Mouse (Mus musculus): ENCODE data around the gene Gm128. TPM values are rescaled to one million over a fixed set of nuclear protein-coding genes. Genes with fewer than 3 reads are reported as not detected.

Gene Gm128
- polyA plus RNA-seq, 1 experiment from 2014 or later = 0.16 TPM

- H3K27me3 ChIP-seq (ENCODE audit: control insufficient read depth, insufficient read depth, low read length) = no peaks in the 10 kb centered on the region
- H3K4me2 ChIP-seq (replicated peaks) = peak overlapping the region; percentile 80
- peaks cover 14% of the 10 kb centered on the region for H3K36me3 ChIP-seq (replicated peaks; ENCODE audit: control insufficient read depth, insufficient read depth)
- DNase-seq (ENCODE audit: low spot score) (no peak), ATAC-seq (ENCODE audit: low FRiP score) (no peak)
- H3K9ac ChIP-seq = peak overlapping the region; percentile 82
- no peak overlapping the region for H3K27ac ChIP-seq
- peaks cover 31% of the 10 kb centered on the region for H3K4me1 ChIP-seq (replicated peaks; ENCODE audit: control insufficient read depth, insufficient read depth, low read length)
- peak overlapping the region; percentile 72 for H3K4me3 ChIP-seq (replicated peaks; ENCODE audit: low read length)
- no peaks in the 10 kb centered on the region for H3K9me3 ChIP-seq (ENCODE audit: control insufficient read depth, low read length)
- 22% methylated on average over 1 of the region's 1 CpGs for WGBS
These were observed 42.7 kb upstream of the Gm128 start for GRCm38 (mm10) chr3:95284062-95284461.

GRCm38 (mm10) chr3:95283589-95283941 lies 42.2 kb upstream of the Gm128 start:
- peak overlapping the region; percentile 88 for H3K27ac ChIP-seq
- H3K9me3 ChIP-seq (ENCODE audit: control insufficient read depth, low read length) = no peaks in the 10 kb centered on the region
- DNase-seq (ENCODE audit: low spot score) (no peak), ATAC-seq (ENCODE audit: low FRiP score) (no peak)
- H3K9ac ChIP-seq = peak overlapping the region; percentile 82
- H3K4me3 ChIP-seq (replicated peaks; ENCODE audit: low read length) = peak overlapping the region; percentile 72
- WGBS = 3% methylated on average over 7 of the region's 7 CpGs
- no peaks in the 10 kb centered on the region for H3K27me3 ChIP-seq (ENCODE audit: control insufficient read depth, insufficient read depth, low read length)
- H3K4me2 ChIP-seq (replicated peaks) = peak overlapping the region; percentile 80
- H3K36me3 ChIP-seq (replicated peaks; ENCODE audit: control insufficient read depth, insufficient read depth) = peaks cover 11% of the 10 kb centered on the region
- peaks cover 31% of the 10 kb centered on the region for H3K4me1 ChIP-seq (replicated peaks; ENCODE audit: control insufficient read depth, insufficient read depth, low read length)

GRCm38 (mm10) chr3:95282865-95283588 lies 41.6 kb upstream of the Gm128 start:
- Histone ChIP-seq H3K27me3 (ENCODE audit: control insufficient read depth, insufficient read depth, low read length) (no peaks in the 10 kb centered on the region), H3K9ac (peak overlapping the region; percentile 82), H3K4me1 (replicated peaks; ENCODE audit: control insufficient read depth, insufficient read depth, low read length) (peaks cover 31% of the 10 kb centered on the region), H3K27ac (peak overlapping the region; percentile 88), H3K9me3 (ENCODE audit: control insufficient read depth, low read length) (no peaks in the 10 kb centered on the region), H3K36me3 (replicated peaks; ENCODE audit: control insufficient read depth, insufficient read depth) (peaks cover 6% of the 10 kb centered on the region), H3K4me3 (replicated peaks; ENCODE audit: low read length) (peak overlapping the region; percentile 72), H3K4me2 (replicated peaks) (peak overlapping the region; percentile 80)
- DNase-seq (ENCODE audit: low spot score) = peak; percentile 79
- peak; percentile 70 for ATAC-seq (ENCODE audit: low FRiP score)
- WGBS = under 1% methylated on average over 49 of the region's 51 CpGs

- Histone ChIP-seq H3K27ac (peak overlapping the region; percentile 88), H3K4me3 (replicated peaks; ENCODE audit: low read length) (peak overlapping the region; percentile 72), H3K9ac (peak overlapping the region; percentile 82), H3K9me3 (ENCODE audit: control insufficient read depth, low read length) (no peaks in the 10 kb centered on the region), H3K4me2 (replicated peaks) (peak overlapping the region; percentile 80), H3K36me3 (replicated peaks; ENCODE audit: control insufficient read depth, insufficient read depth) (no peaks in the 10 kb centered on the region), H3K27me3 (ENCODE audit: control insufficient read depth, insufficient read depth, low read length) (no peaks in the 10 kb centered on the region), H3K4me1 (replicated peaks; ENCODE audit: control insufficient read depth, insufficient read depth, low read length) (peaks cover 31% of the 10 kb centered on the region)
- DNase-seq (ENCODE audit: low spot score) = peak; percentile 48
- ATAC-seq (ENCODE audit: low FRiP score) = no peak
- WGBS = under 1% methylated on average over 11 of the region's 11 CpGs
These were observed 41.0 kb upstream of the Gm128 start for GRCm38 (mm10) chr3:95282381-95282864.

GRCm38 (mm10) chr3:95281216-95282126 lies 40.1 kb upstream of the Gm128 start, which contains the start of the genes Mindy1 and Prune1:
TSS of gene Mindy1 (plus strand) at chr3:95281345.
TSS of gene Prune1 (minus strand) at chr3:95282076.
- Histone ChIP-seq H3K4me1 (replicated peaks; ENCODE audit: control insufficient read depth, insufficient read depth, low read length) (peaks cover 31% of the 10 kb centered on the region), H3K36me3 (replicated peaks; ENCODE audit: control insufficient read depth, insufficient read depth) (no peaks in the 10 kb centered on the region), H3K4me3 (replicated peaks; ENCODE audit: low read length) (peak within 1 kb of the TSS; percentile 72), H3K4me2 (replicated peaks) (peak within 1 kb of the TSS; percentile 80), H3K9me3 (ENCODE audit: control insufficient read depth, low read length) (no peaks in the 10 kb centered on the region), H3K27me3 (ENCODE audit: control insufficient read depth, insufficient read depth, low read length) (no peaks in the 10 kb centered on the region), H3K9ac (peak within 1 kb of the TSS; percentile 87), H3K27ac (peak within 1 kb of the TSS; percentile 88)
- DNase-seq (ENCODE audit: low spot score) (peak; percentile 97), ATAC-seq (ENCODE audit: low FRiP score) (peak; percentile 91)
- under 1% methylated on average over 53 of the region's 53 CpGs for WGBS

- peaks cover 31% of the 10 kb centered on the region for H3K4me1 ChIP-seq (replicated peaks; ENCODE audit: control insufficient read depth, insufficient read depth, low read length)
- peak overlapping the region; percentile 88 for H3K27ac ChIP-seq
- H3K9me3 ChIP-seq (ENCODE audit: control insufficient read depth, low read length) = no peaks in the 10 kb centered on the region
- WGBS = 29% methylated on average over 8 of the region's 8 CpGs
- DNase-seq (ENCODE audit: low spot score) = peak; percentile 55
- no peaks in the 10 kb centered on the region for H3K36me3 ChIP-seq (replicated peaks; ENCODE audit: control insufficient read depth, insufficient read depth)
- no peaks in the 10 kb centered on the region for H3K27me3 ChIP-seq (ENCODE audit: control insufficient read depth, insufficient read depth, low read length)
- peak overlapping the region; percentile 87 for H3K9ac ChIP-seq
- ATAC-seq (ENCODE audit: low FRiP score) = no peak
- peak overlapping the region; percentile 80 for H3K4me2 ChIP-seq (replicated peaks)
- H3K4me3 ChIP-seq (replicated peaks; ENCODE audit: low read length) = peak overlapping the region; percentile 72
These were observed 39.3 kb upstream of the Gm128 start for GRCm38 (mm10) chr3:95280747-95281146.

GRCm38 (mm10) chr3:95277149-95277551 lies 35.8 kb upstream of the Gm128 start:
- Histone ChIP-seq H3K27ac (no peak overlapping the region), H3K4me3 (replicated peaks; ENCODE audit: low read length) (no peak overlapping the region), H3K36me3 (replicated peaks; ENCODE audit: control insufficient read depth, insufficient read depth) (no peaks in the 10 kb centered on the region), H3K9ac (no peak overlapping the region), H3K9me3 (ENCODE audit: control insufficient read depth, low read length) (no peaks in the 10 kb centered on the region), H3K4me1 (replicated peaks; ENCODE audit: control insufficient read depth, insufficient read depth, low read length) (peaks cover 9% of the 10 kb centered on the region; the same call in 1 of the 2 replicates), H3K4me2 (replicated peaks) (no peak overlapping the region), H3K27me3 (ENCODE audit: control insufficient read depth, insufficient read depth, low read length) (no peaks in the 10 kb centered on the region)
- DNase-seq (ENCODE audit: low spot score) = no peak
- WGBS = 91% methylated on average over 1 of the region's 1 CpGs
- ATAC-seq (ENCODE audit: low FRiP score) = no peak

- ATAC-seq (ENCODE audit: low FRiP score) (no peak), DNase-seq (ENCODE audit: low spot score) (no peak)
- WGBS = 81% methylated on average over 5 of the region's 5 CpGs
- Histone ChIP-seq H3K36me3 (replicated peaks; ENCODE audit: control insufficient read depth, insufficient read depth) (no peaks in the 10 kb centered on the region), H3K4me2 (replicated peaks) (no peak overlapping the region), H3K4me3 (replicated peaks; ENCODE audit: low read length) (no peak overlapping the region), H3K27me3 (ENCODE audit: control insufficient read depth, insufficient read depth, low read length) (no peaks in the 10 kb centered on the region), H3K9me3 (ENCODE audit: control insufficient read depth, low read length) (no peaks in the 10 kb centered on the region), H3K9ac (no peak overlapping the region), H3K4me1 (replicated peaks; ENCODE audit: control insufficient read depth, insufficient read depth, low read length) (peaks cover 7% of the 10 kb centered on the region; the same call in 1 of the 2 replicates), H3K27ac (no peak overlapping the region)
These were observed 35.1 kb upstream of the Gm128 start for GRCm38 (mm10) chr3:95276428-95276934.

- ATAC-seq (ENCODE audit: low FRiP score) = no peak
- Histone ChIP-seq H3K9me3 (ENCODE audit: control insufficient read depth, low read length) (no peaks in the 10 kb centered on the region), H3K4me3 (replicated peaks; ENCODE audit: low read length) (no peak overlapping the region), H3K4me2 (replicated peaks) (no peak overlapping the region), H3K9ac (no peak overlapping the region), H3K27ac (no peak overlapping the region), H3K36me3 (replicated peaks; ENCODE audit: control insufficient read depth, insufficient read depth) (no peaks in the 10 kb centered on the region), H3K4me1 (replicated peaks; ENCODE audit: control insufficient read depth, insufficient read depth, low read length) (no peaks in the 10 kb centered on the region), H3K27me3 (ENCODE audit: control insufficient read depth, insufficient read depth, low read length) (no peaks in the 10 kb centered on the region)
- WGBS = 91% methylated on average over 6 of the region's 6 CpGs
- DNase-seq (ENCODE audit: low spot score) = no peak
These were observed 33.8 kb upstream of the Gm128 start for GRCm38 (mm10) chr3:95275161-95275560.

Data from hindbrain, embryonic 14.5 days (tissue).